Mouse (Mus musculus) forebrain, embryonic 12.5 days (tissue): ENCODE measurements around the gene Tnks2. TPM values are rescaled to one million over a fixed set of nuclear protein-coding genes. Genes with fewer than 3 reads are reported as not detected.
"Not testable (repeated sequence)": the region's sequence is repeated elsewhere in the genome, so short reads cannot be mapped to it uniquely, and the experiment has no call there.

Source experiments
- ATAC-seq: fragments of 200-750 bp; cut with Nextera tagmentation; 2 replicates; pipeline ENCODE4 v1.8.0; 2017; ENCODE audit warnings: moderate TSS enrichment; ENCODE audit not compliant: low FRiP score
- H3K27ac ChIP-seq: fragments of 300-500 bp; sonication (generic); 2 replicates; pipeline ENCODE4 v1.5.1; 2016; ENCODE audit warnings: mild to moderate bottlenecking
- H3K27me3 ChIP-seq: fragments of 300-500 bp; sonication (generic); 2 replicates; pipeline ENCODE4 v1.6.1; 2016; ENCODE audit warnings: mild to moderate bottlenecking
- H3K36me3 ChIP-seq: fragments of 300-500 bp; sonication (generic); replicated peaks from 2 replicates; pipeline ENCODE4 v1.6.1; 2016; ENCODE audit warnings: mild to moderate bottlenecking
- H3K4me1 ChIP-seq: fragments of 300-500 bp; sonication (generic); 2 replicates; pipeline ENCODE4 v1.6.1; 2016
- H3K4me2 ChIP-seq: fragments of 300-500 bp; sonication (generic); 2 replicates; pipeline ENCODE4 v1.6.1; 2016; ENCODE audit warnings: mild to moderate bottlenecking, moderate library complexity
- H3K4me3 ChIP-seq: fragments of 300-500 bp; sonication (generic); replicated peaks from 2 replicates; pipeline ENCODE4 v1.5.1; 2016; ENCODE audit warnings: mild to moderate bottlenecking
- H3K9ac ChIP-seq: fragments of 300-500 bp; sonication (generic); 2 replicates; pipeline ENCODE4 v1.6.1; 2016; ENCODE audit warnings: mild to moderate bottlenecking
- H3K9me3 ChIP-seq: fragments of 300-500 bp; sonication (generic); 2 replicates; pipeline ENCODE4 v1.6.1; 2016
- WGBS: fragments of 180-500 bp; shearing (Covaris S2); methylation state at CpG from one replicate; pipeline ENCODE4 v1.1.7; 2016; 5-methylcytosine and 5-hydroxymethylcytosine counted together
- polyA plus RNA-seq: library from polyadenylated mRNA; unstranded; fragments of >200 nt; fragmentation: Nextera tagmentation; extraction: Ambion mirVana; gene quantifications from 2 replicates; pipeline ENCODE4 v1.2.1, GENCODE M21; 2016

Gene Tnks2
- polyA plus RNA-seq, 1 experiment from 2014 or later = 76.3 TPM

DNA sequence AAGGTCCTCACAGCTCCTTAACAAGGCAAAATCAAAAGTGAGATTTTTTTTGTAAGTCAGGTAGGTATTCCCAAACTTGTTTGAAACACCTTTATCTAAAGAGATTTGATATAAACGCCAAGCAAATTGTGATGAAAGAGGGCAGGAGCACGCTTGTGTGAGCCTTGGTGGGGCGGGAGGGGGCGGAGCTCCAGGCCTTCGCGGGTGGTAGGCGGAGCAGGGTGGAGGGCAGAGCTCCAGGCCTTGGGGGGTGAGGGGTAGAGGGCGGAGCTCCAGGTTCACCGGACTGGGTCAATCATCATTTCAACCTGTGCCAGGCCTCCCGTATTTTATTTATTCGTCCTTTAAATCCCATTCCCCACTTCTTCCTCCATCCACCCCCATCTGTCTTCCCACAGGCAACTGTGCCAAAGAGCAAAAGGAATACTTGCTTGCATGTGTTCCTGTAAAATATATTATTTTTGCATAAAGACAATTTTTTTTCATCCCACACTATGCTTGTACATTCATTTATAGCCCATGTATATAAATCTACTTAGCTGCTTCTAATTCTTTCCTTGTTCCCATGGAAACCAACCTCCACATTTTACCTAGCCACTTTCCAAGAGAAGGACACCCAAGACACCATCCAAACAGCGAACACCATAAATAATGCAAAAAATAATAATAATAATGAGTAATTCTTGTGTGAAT is 24.4 kb upstream of the Tnks2 start:
- H3K36me3 ChIP-seq = no peaks in the 10 kb centered on the region
- H3K9ac ChIP-seq = no peak overlapping the region
- H3K27ac ChIP-seq = no peak overlapping the region
- no peaks in the 10 kb centered on the region for H3K27me3 ChIP-seq
- 45% methylated on average over 12 of the region's 12 CpGs for WGBS
- H3K4me2 ChIP-seq = no peak overlapping the region
- no peak overlapping the region for H3K4me3 ChIP-seq
- H3K9me3 ChIP-seq = no peaks in the 10 kb centered on the region
- ATAC-seq = no peak
- no peaks in the 10 kb centered on the region for H3K4me1 ChIP-seq

GRCm38 (mm10) chr19:36812011-36812410 is 22.0 kb upstream of the Tnks2 start:
- H3K4me3 ChIP-seq = no peak overlapping the region
- H3K9me3 ChIP-seq = no peaks in the 10 kb centered on the region
- ATAC-seq = no peak
- peaks cover 3% of the 10 kb centered on the region; the same call in 1 of the 2 replicates for H3K4me1 ChIP-seq
- 0 out of 2 replicates have a peak overlapping the region, but pooled peaks have one; percentile 10 for H3K4me2 ChIP-seq
- H3K27me3 ChIP-seq = peaks cover 6% of the 10 kb centered on the region; the same call in 1 of the 2 replicates
- no peaks in the 10 kb centered on the region for H3K36me3 ChIP-seq
- H3K27ac ChIP-seq = no peak overlapping the region
- H3K9ac ChIP-seq = no peak overlapping the region
- 42% methylated on average over 8 of the region's 8 CpGs for WGBS

GRCm38 (mm10) chr19:36815396-36816271 is 18.4 kb upstream of the Tnks2 start:
- Histone ChIP-seq H3K4me1 (peaks cover 13% of the 10 kb centered on the region), H3K36me3 (no peaks in the 10 kb centered on the region), H3K27ac (no peak overlapping the region), H3K27me3 (peaks cover 8% of the 10 kb centered on the region; the same call in 1 of the 2 replicates), H3K9me3 (no peaks in the 10 kb centered on the region), H3K4me3 (no peak overlapping the region; the same call in 1 of the 2 replicates), H3K4me2 (peak overlapping the region; percentile 44), H3K9ac (no peak overlapping the region)
- WGBS = 18% methylated on average over 32 of the region's 32 CpGs
- ATAC-seq = peak; percentile 45

DNA sequence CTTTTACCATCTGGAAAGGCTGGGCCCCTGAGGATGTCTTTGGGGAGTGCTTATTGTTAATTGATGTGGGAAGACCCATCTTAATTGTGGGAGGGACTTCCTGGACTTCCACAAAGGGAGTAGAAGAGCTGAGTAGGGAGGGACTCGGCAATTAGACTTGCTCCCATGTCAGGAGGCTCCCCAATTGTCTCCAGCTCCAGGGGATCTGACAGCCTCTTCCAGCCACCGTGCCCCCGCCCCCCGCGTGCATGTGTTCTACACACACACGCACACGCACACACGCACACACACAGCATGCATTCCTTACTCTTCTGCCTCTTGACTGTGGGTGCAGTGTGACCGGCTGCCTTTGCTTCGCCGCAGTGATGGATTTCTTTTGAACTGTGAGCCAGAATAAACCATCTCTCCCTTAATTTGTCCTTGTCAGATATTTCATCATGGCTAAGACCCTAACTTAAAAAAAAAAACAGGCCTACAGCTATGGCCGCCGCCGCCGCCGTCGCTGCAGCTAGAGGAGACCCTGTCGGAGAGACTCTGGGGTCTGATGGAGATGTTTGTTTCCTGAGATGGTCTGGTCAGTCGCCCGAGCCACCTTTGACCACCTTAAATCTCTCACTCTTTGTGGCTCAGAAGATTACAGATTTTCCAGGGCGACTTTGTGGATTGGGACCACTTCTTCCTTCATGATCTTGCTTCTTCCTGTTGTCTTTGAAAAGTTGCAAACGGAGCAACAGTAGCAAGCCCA is 15.7 kb upstream of the Tnks2 start:
- peaks cover 13% of the 10 kb centered on the region for H3K4me1 ChIP-seq
- peaks cover 8% of the 10 kb centered on the region; the same call in 1 of the 2 replicates for H3K27me3 ChIP-seq
- H3K4me3 ChIP-seq = peak overlapping the region; percentile 40
- H3K36me3 ChIP-seq = no peaks in the 10 kb centered on the region
- no peaks in the 10 kb centered on the region for H3K9me3 ChIP-seq
- 3% methylated on average over 21 of the region's 22 CpGs for WGBS
- peak overlapping the region; percentile 64 for H3K4me2 ChIP-seq
- peak; percentile 72 for ATAC-seq
- H3K9ac ChIP-seq = peak overlapping the region; percentile 55
- H3K27ac ChIP-seq = no peak overlapping the region

- Histone ChIP-seq H3K9me3 (no peaks in the 10 kb centered on the region), H3K4me1 (peaks cover 13% of the 10 kb centered on the region), H3K27ac (no peak overlapping the region), H3K4me2 (no peak overlapping the region), H3K9ac (no peak overlapping the region), H3K36me3 (no peaks in the 10 kb centered on the region), H3K27me3 (peaks cover 8% of the 10 kb centered on the region; the same call in 1 of the 2 replicates), H3K4me3 (no peak overlapping the region)
- no peak for ATAC-seq
- 77% methylated on average over 6 of the region's 6 CpGs for WGBS
These were observed 14.8 kb upstream of the Tnks2 start for GRCm38 (mm10) chr19:36819199-36819598.

DNA sequence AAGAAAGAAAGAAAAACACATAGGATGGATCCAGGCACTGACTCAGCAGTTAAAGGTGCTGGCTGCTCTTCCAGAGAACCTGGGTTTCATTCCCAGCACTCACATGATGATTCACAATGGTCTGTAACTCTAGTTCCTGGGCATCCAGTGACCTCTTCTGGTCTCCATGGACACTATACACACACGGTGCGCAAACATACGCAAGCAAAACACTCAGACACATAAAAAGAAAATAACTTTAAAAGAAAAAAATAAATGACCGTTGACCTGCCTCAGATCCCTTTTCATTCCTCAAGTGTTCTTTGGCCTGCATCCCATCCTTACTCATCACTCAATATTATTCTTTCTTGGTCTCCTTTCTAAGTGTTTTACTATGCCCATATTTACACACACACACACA is 13.6 kb upstream of the Tnks2 start:
- Histone ChIP-seq H3K4me2 (no peak overlapping the region), H3K9me3 (no peaks in the 10 kb centered on the region), H3K27ac (no peak overlapping the region), H3K9ac (no peak overlapping the region), H3K4me1 (peaks cover 12% of the 10 kb centered on the region), H3K36me3 (no peaks in the 10 kb centered on the region), H3K4me3 (no peak overlapping the region), H3K27me3 (peaks cover 8% of the 10 kb centered on the region; the same call in 1 of the 2 replicates)
- WGBS = 89% methylated on average over 4 of the region's 4 CpGs
- ATAC-seq = no peak

GRCm38 (mm10) chr19:36821301-36821700 is 12.7 kb upstream of the Tnks2 start:
- 85% methylated on average over 6 of the region's 6 CpGs for WGBS
- H3K36me3 ChIP-seq, ATAC-seq, H3K4me2 ChIP-seq, H3K9ac ChIP-seq, H3K27me3 ChIP-seq, H3K4me3 ChIP-seq, H3K27ac ChIP-seq, H3K9me3 ChIP-seq: not testable (repeated sequence)
- H3K4me1 ChIP-seq = peaks cover 10% of the 10 kb centered on the region

DNA sequence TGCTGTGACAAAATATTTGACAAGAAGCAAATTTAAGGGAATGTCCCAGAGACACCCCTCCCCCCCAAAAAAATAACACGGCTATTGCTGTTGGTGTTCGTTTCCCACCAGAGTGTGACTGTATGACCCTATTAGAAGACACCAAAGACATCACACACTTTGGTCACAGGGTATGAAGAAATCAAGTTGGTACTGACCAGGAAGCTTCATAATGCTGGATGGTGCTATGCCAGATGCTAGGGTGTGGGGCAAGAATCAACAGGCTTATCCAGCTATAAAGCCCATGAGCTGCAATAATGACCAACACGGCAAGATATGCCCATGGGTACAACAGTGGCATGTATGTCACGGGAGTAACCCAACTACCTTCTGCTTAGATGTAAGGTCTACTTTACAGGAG is 11.3 kb upstream of the Tnks2 start:
- Histone ChIP-seq H3K9ac (no peak overlapping the region), H3K9me3 (no peaks in the 10 kb centered on the region), H3K27ac (no peak overlapping the region), H3K4me3 (no peak overlapping the region), H3K4me2 (no peak overlapping the region), H3K27me3 (no peaks in the 10 kb centered on the region), H3K36me3 (no peaks in the 10 kb centered on the region), H3K4me1 (peaks cover 10% of the 10 kb centered on the region)
- no peak for ATAC-seq
- 98% methylated on average over 4 of the region's 4 CpGs for WGBS

GRCm38 (mm10) chr19:36827650-36828049 is 6.4 kb upstream of the Tnks2 start:
- H3K4me2 ChIP-seq = no peak overlapping the region
- H3K36me3 ChIP-seq = no peaks in the 10 kb centered on the region
- no peak for ATAC-seq
- no peak overlapping the region for H3K27ac ChIP-seq
- 93% methylated on average over 5 of the region's 5 CpGs for WGBS
- H3K9me3 ChIP-seq = no peaks in the 10 kb centered on the region
- no peaks in the 10 kb centered on the region for H3K4me1 ChIP-seq
- no peak overlapping the region for H3K4me3 ChIP-seq
- no peaks in the 10 kb centered on the region for H3K27me3 ChIP-seq
- H3K9ac ChIP-seq = no peak overlapping the region

GRCm38 (mm10) chr19:36828322-36828721 is 5.7 kb upstream of the Tnks2 start:
- no peaks in the 10 kb centered on the region for H3K9me3 ChIP-seq
- H3K36me3 ChIP-seq = no peaks in the 10 kb centered on the region
- H3K4me2 ChIP-seq = no peak overlapping the region
- H3K4me1 ChIP-seq = peaks cover 6% of the 10 kb centered on the region
- no peak overlapping the region for H3K9ac ChIP-seq
- no peak overlapping the region for H3K4me3 ChIP-seq
- no peak for ATAC-seq
- no peak overlapping the region for H3K27ac ChIP-seq
- H3K27me3 ChIP-seq = no peaks in the 10 kb centered on the region
- WGBS = 61% methylated on average over 8 of the region's 8 CpGs

GRCm38 (mm10) chr19:36832951-36833787 is 863 bp upstream of the Tnks2 start:
- H3K9ac ChIP-seq = peak overlapping the region; percentile 99
- ATAC-seq = peak; percentile 34
- H3K4me3 ChIP-seq = peak overlapping the region; percentile 98
- peak overlapping the region; percentile 82 for H3K4me2 ChIP-seq
- H3K27me3 ChIP-seq = no peaks in the 10 kb centered on the region
- H3K27ac ChIP-seq = peak overlapping the region; percentile 98
- no peaks in the 10 kb centered on the region for H3K9me3 ChIP-seq
- peaks cover 17% of the 10 kb centered on the region for H3K4me1 ChIP-seq
- 8% methylated on average over 19 of the region's 19 CpGs for WGBS
- H3K36me3 ChIP-seq = peaks cover 2% of the 10 kb centered on the region; the same call in 1 of the 2 replicates
